Mouse (Mus musculus) brain, embryonic 14.5 days (tissue): Measurements from ENCODE around the gene Teddm1a.

Experiments
- CTCF ChIP-seq: fragments of 200-500 bp; IDR thresholded peaks from 2 replicates; pipeline ENCODE4 v1.5.1; 2012; ENCODE audit warnings: inconsistent platforms, mild to moderate bottlenecking, moderate library complexity, borderline replicate concordance; ENCODE audit not compliant: insufficient read depth, insufficient read length; ENCODE audit errors: extremely low read depth
- POLR2A ChIP-seq: fragments of 200-500 bp; IDR thresholded peaks from 2 replicates; pipeline ENCODE4 v1.6.1; 2012; ENCODE audit warnings: mild to moderate bottlenecking, inconsistent platforms, borderline replicate concordance; ENCODE audit not compliant: poor library complexity, insufficient read depth, insufficient read length, severe bottlenecking; ENCODE audit errors: extremely low read depth

- TF ChIP-seq POLR2A, result no peak
- TF ChIP-seq CTCF, result no peak
Observed at GRCm38 (mm10) chr1:153933772-153934171, 42.2 kb downstream of the Teddm1a start.
